Mouse (Mus musculus) CH12.LX (cell line): Measurements from ENCODE around the gene Keap1. TPM values are rescaled to one million over a fixed set of nuclear protein-coding genes. Genes with fewer than 3 reads are reported as not detected.

Experiments used
- DNase-seq: peaks from one replicate; pipeline ENCODE4 v3.0.0-alpha.2; 2013; ENCODE audit errors: extremely low read depth
- H3K27ac ChIP-seq: 2 replicates; pipeline ENCODE4 v1.5.1; 2012; ENCODE audit warnings: low read depth, mild to moderate bottlenecking, control low read depth, moderate library complexity; ENCODE audit not compliant: insufficient read depth
- H3K27me3 ChIP-seq: replicated peaks from 2 replicates; pipeline ENCODE3; 2012; ENCODE audit warnings: inconsistent platforms
- H3K36me3 ChIP-seq, 2 experiments: replicated peaks in 1 of 2; 2 replicates each; pipeline versions ENCODE3 to v1.6.1; 2012; ENCODE audit warnings: inconsistent platforms in 1 of 2, low read length in 1 of 2, mild to moderate bottlenecking in 1 of 2, mixed read lengths in 1 of 2, moderate library complexity in 1 of 2; ENCODE audit not compliant: control insufficient read depth in 1 of 2, insufficient read depth in 1 of 2
- H3K4me1 ChIP-seq, 2 experiments: 2 replicates each; pipeline ENCODE4 v1.6.1; 2012; ENCODE audit warnings: inconsistent platforms in 1 of 2, moderate library complexity in 1 of 2; ENCODE audit not compliant: insufficient read depth in 2 of 2, control insufficient read depth in 1 of 2
- H3K4me2 ChIP-seq: 2 replicates; pipeline ENCODE4 v1.6.1; 2012; ENCODE audit warnings: low read depth, mild to moderate bottlenecking, control low read depth; ENCODE audit not compliant: poor library complexity, insufficient read depth, severe bottlenecking
- H3K4me3 ChIP-seq, 3 experiments: fragments of 150-350 bp in 1 of 3; sonication (generic) in 1 of 3; replicated peaks in 1 of 3; 2 replicates each; pipeline versions ENCODE3 to v1.5.1; 2011 to 2012; ENCODE audit warnings: low read depth in 2 of 3, low read length in 2 of 3, mild to moderate bottlenecking in 2 of 3, moderate library complexity in 2 of 3, control low read depth in 1 of 3, improper control_type of control experiment in 1 of 3, inconsistent platforms in 1 of 3, mixed read lengths in 1 of 3; ENCODE audit not compliant: poor library complexity in 1 of 3
- H3K79me2 ChIP-seq: replicated peaks from 2 replicates; pipeline ENCODE4 v1.6.1; 2012; ENCODE audit warnings: mild to moderate bottlenecking, moderate library complexity; ENCODE audit not compliant: control insufficient read depth, poor library complexity, insufficient read depth, severe bottlenecking; ENCODE audit errors: extremely low read depth
- H3K9ac ChIP-seq: 2 replicates; pipeline ENCODE4 v1.6.1; 2012; ENCODE audit warnings: low read depth, mild to moderate bottlenecking, control low read depth, moderate library complexity; ENCODE audit not compliant: insufficient read depth
- H3K9me3 ChIP-seq: replicated peaks from 2 replicates; pipeline ENCODE3; 2012; ENCODE audit warnings: low read length, inconsistent platforms, mixed read lengths
- BHLHE40 ChIP-seq: IDR thresholded peaks from 2 replicates; pipeline ENCODE4 v1.6.1; 2011; ENCODE audit warnings: mild to moderate bottlenecking, low read depth, low read length, improper control_type of control experiment
- CHD1 ChIP-seq: IDR thresholded peaks from 2 replicates; pipeline ENCODE4 v1.6.1; 2012; ENCODE audit warnings: low read depth, low read length, improper control_type of control experiment, inconsistent platforms
- CTCF ChIP-seq, 2 experiments: IDR thresholded peaks in 1 of 2; conservative IDR thresholded peaks in 1 of 2; 2 replicates each; pipeline ENCODE4 v1.5.1; 2011 to 2012; ENCODE audit warnings: low read depth in 2 of 2, low read length in 2 of 2, improper control_type of control experiment in 1 of 2, inconsistent platforms in 1 of 2, mild to moderate bottlenecking in 1 of 2, moderate library complexity in 1 of 2
- E2F4 ChIP-seq: IDR thresholded peaks from 2 replicates; pipeline ENCODE4 v1.6.1; 2011; ENCODE audit warnings: low read depth, low read length, improper control_type of control experiment; ENCODE audit not compliant: insufficient replicate concordance
- ELF1 ChIP-seq: IDR thresholded peaks from 2 replicates; pipeline ENCODE4 v1.6.1; 2014; ENCODE audit warnings: low read depth, mild to moderate bottlenecking, inconsistent platforms, low read length, improper control_type of control experiment
- EP300 ChIP-seq: IDR thresholded peaks from 2 replicates; pipeline ENCODE4 v1.6.1; 2011; ENCODE audit warnings: low read length, improper control_type of control experiment
- HCFC1 ChIP-seq: IDR thresholded peaks from 2 replicates; pipeline ENCODE4 v1.6.1; 2012; ENCODE audit warnings: low read depth, mild to moderate bottlenecking, inconsistent platforms, low read length, improper control_type of control experiment
- IRF4 ChIP-seq: IDR thresholded peaks from 2 replicates; pipeline ENCODE4 v1.6.1; 2014; ENCODE audit warnings: low read depth, mild to moderate bottlenecking, inconsistent platforms, low read length, improper control_type of control experiment
- JUN ChIP-seq: IDR thresholded peaks from 2 replicates; pipeline ENCODE4 v1.6.1; 2011; ENCODE audit warnings: low read depth, mild to moderate bottlenecking, low read length, improper control_type of control experiment, moderate library complexity; ENCODE audit not compliant: insufficient read depth
- JUND ChIP-seq: conservative IDR thresholded peaks from 2 replicates; pipeline ENCODE4 v1.6.1; 2011; ENCODE audit warnings: low read depth, low read length, improper control_type of control experiment
- KAT2A ChIP-seq: IDR thresholded peaks from 2 replicates; pipeline ENCODE4 v1.6.1; 2012; ENCODE audit warnings: low read length, improper control_type of control experiment, inconsistent platforms; ENCODE audit not compliant: insufficient replicate concordance
- MAZ ChIP-seq: IDR thresholded peaks from 2 replicates; pipeline ENCODE4 v1.6.1; 2012; ENCODE audit warnings: low read depth, mild to moderate bottlenecking, inconsistent platforms, low read length, improper control_type of control experiment, moderate library complexity
- MYC ChIP-seq: IDR thresholded peaks from 2 replicates; pipeline ENCODE4 v1.6.1; 2011; ENCODE audit warnings: low read depth, mild to moderate bottlenecking, improper control_type of control experiment, low read length
- NELFE ChIP-seq: IDR thresholded peaks from 2 replicates; pipeline ENCODE4 v1.6.1; 2011; ENCODE audit warnings: low read depth, low read length, improper control_type of control experiment
- NRF1 ChIP-seq: IDR thresholded peaks from 2 replicates; pipeline ENCODE4 v1.6.1; 2014; ENCODE audit warnings: low read depth, mild to moderate bottlenecking, inconsistent platforms, low read length, improper control_type of control experiment, moderate library complexity
- POLR2A ChIP-seq: IDR thresholded peaks from 2 replicates; pipeline ENCODE4 v1.6.1; 2011; ENCODE audit warnings: low read depth, mild to moderate bottlenecking, improper control_type of control experiment, low read length
- POLR2AphosphoS2 ChIP-seq: IDR thresholded peaks from 2 replicates; pipeline ENCODE4 v1.6.1; 2011; ENCODE audit warnings: low read depth, low read length, improper control_type of control experiment
- RCOR1 ChIP-seq: conservative IDR thresholded peaks from 2 replicates; pipeline ENCODE4 v1.6.1; 2012; ENCODE audit warnings: low read depth, mild to moderate bottlenecking, inconsistent platforms, low read length, improper control_type of control experiment
- SMC3 ChIP-seq: IDR thresholded peaks from 2 replicates; pipeline ENCODE4 v1.6.1; 2011; ENCODE audit warnings: low read depth, low read length, improper control_type of control experiment
- TBP ChIP-seq: conservative IDR thresholded peaks from 2 replicates; pipeline ENCODE4 v1.6.1; 2011; ENCODE audit warnings: low read depth, low read length, improper control_type of control experiment
- UBTF ChIP-seq: IDR thresholded peaks from 2 replicates; pipeline ENCODE4 v1.6.1; 2012; ENCODE audit warnings: low read depth, mild to moderate bottlenecking, inconsistent platforms, low read length, improper control_type of control experiment, moderate library complexity
- ZC3H11A ChIP-seq: IDR thresholded peaks from 2 replicates; pipeline ENCODE4 v1.6.1; 2012; ENCODE audit warnings: low read depth, mild to moderate bottlenecking, inconsistent platforms, low read length, improper control_type of control experiment
- ZMIZ1 ChIP-seq: IDR thresholded peaks from 2 replicates; pipeline ENCODE4 v1.6.1; 2012; ENCODE audit warnings: low read depth, mild to moderate bottlenecking, inconsistent platforms, low read length, improper control_type of control experiment
- dilution Hi-C: fragments of 300-500 bp; cut with MboI; formaldehyde crosslinking; loops from 2 replicates; pipeline ENCODE4 v1.14.3; 2020; ENCODE audit warnings: low sequenced_read_pairs; ENCODE audit not compliant: extremely low pct_unique_long_range_greater_than_20kb, extremely low pct_ligation_motif_present
- in situ Hi-C: fragments of 300-500 bp; cut with MboI; formaldehyde crosslinking; loops from 3 replicates; pipeline ENCODE4 v1.14.3; 2019; ENCODE audit warnings: low sequenced_read_pairs, low pct_ligation_motif_present, low pct_unique_long_range_greater_than_20kb, mixed read lengths
- polyA plus RNA-seq: library from polyadenylated mRNA; unstranded; fragments of >175 nt; gene quantifications from 2 replicates; pipeline ENCODE4 v1.2.1, GENCODE M21; 2012; ENCODE audit warnings: low read depth; ENCODE audit not compliant: insufficient read length
- total RNA-seq, 2 experiments: library from RNA; depleted of rRNA; stranded (reverse); fragments of 300-350 nt in 1 of 2; fragments of >200 nt in 1 of 2; gene quantifications; 2 replicates each; pipeline ENCODE4 v1.2.3; 2012 to 2014

The Keap1 gene
- total and polyA plus RNA-seq, 3 experiments: 18.4 to 41.7 (median 31.2) TPM

GRCm38 (mm10) chr9:21283994-21284393, 44.8 kb upstream of the Keap1 start:
- TF ChIP-seq ZC3H11A (no peak), HCFC1 (no peak), MYC (no peak), ZMIZ1 (no peak), JUN (no peak), KAT2A (no peak), UBTF (no peak), IRF4 (no peak), TBP (no peak), RCOR1 (no peak)
- TF ChIP-seq, all 38 proteins: peak for 0
- Histone ChIP-seq H3K4me3 (no peak overlapping the region), H3K27me3 (peaks cover 1% of the 10 kb centered on the region), H3K79me2 (peaks cover 18% of the 10 kb centered on the region), H3K4me1 (peaks cover 7 to 35% of the 10 kb centered on the region in 2 experiments), H3K27ac (no peak overlapping the region), H3K36me3 (peaks cover 54 to 71% of the 10 kb centered on the region in 2 experiments), H3K4me2 (no peak overlapping the region), H3K9ac (no peak overlapping the region), H3K9me3 (no peaks in the 10 kb centered on the region)
- in situ Hi-C loops (no loop called here), dilution Hi-C loops (no loop called here)
- DNase-seq: no peak

GRCm38 (mm10) chr9:21283591-21283990, 44.4 kb upstream of the Keap1 start:
- Histone ChIP-seq H3K9ac (no peak overlapping the region), H3K9me3 (no peaks in the 10 kb centered on the region), H3K27me3 (no peaks in the 10 kb centered on the region), H3K79me2 (peaks cover 18% of the 10 kb centered on the region), H3K4me3 (no peak overlapping the region), H3K4me2 (no peak overlapping the region), H3K4me1 (peaks cover 4 to 31% of the 10 kb centered on the region in 2 experiments), H3K27ac (no peak overlapping the region), H3K36me3 (peaks cover 57 to 75% of the 10 kb centered on the region in 2 experiments)
- DNase-seq: no peak
- TF ChIP-seq ELF1 (no peak), CTCF (conservative IDR thresholded peaks at IDR 0.05 in 1 of 2, IDR thresholded peaks at IDR 0.05 in 1 of 2; ENCODE audit: low read depth in 2 of 2, low read length in 2 of 2) (peak in 1 of 2 experiments; percentile 19; a peak in 1 of 4 replicates)
- dilution Hi-C loops (no loop called here), in situ Hi-C loops (no loop called here)

- 0 out of 2 replicates have a peak, but pooled peaks cover 3% of the 10 kb centered on the region for H3K79me2 ChIP-seq
- no peak for DNase-seq
- no peaks in the 10 kb centered on the region for H3K4me1 ChIP-seq
- H3K9ac ChIP-seq: no peak overlapping the region
- no peak for TF ChIP-seq EP300
- TF ChIP-seq E2F4: no peak
- TF ChIP-seq POLR2AphosphoS2: no peak
- no peak for TF ChIP-seq BHLHE40
- no peak for TF ChIP-seq HCFC1
- TF ChIP-seq MAZ: no peak
- no peak for TF ChIP-seq KAT2A
- no peak for TF ChIP-seq MYC
- TF ChIP-seq NELFE: no peak
- TF ChIP-seq NRF1: no peak
- no peak for TF ChIP-seq IRF4
- TF ChIP-seq SMC3: no peak
- TF ChIP-seq POLR2A: no peak
- no peak for TF ChIP-seq JUND
- TF ChIP-seq CHD1: no peak
- TF ChIP-seq ZC3H11A: no peak
- no peaks in the 10 kb centered on the region for H3K27me3 ChIP-seq
- H3K27ac ChIP-seq: no peak overlapping the region
- dilution Hi-C loops: no loop called here
- no peaks in the 10 kb centered on the region for H3K9me3 ChIP-seq
- in situ Hi-C loops: loop anchor here (5.0 kb wide), 1 partner anchor 50 kb away; no protein-coding TSS in a partner anchor
- H3K4me3 ChIP-seq: no peak overlapping the region
- H3K36me3 ChIP-seq: peaks cover 88 to 96% of the 10 kb centered on the region in 2 experiments
- no peak overlapping the region for H3K4me2 ChIP-seq
These were observed 38.6 kb upstream of the Keap1 start for GRCm38 (mm10) chr9:21277776-21278175.
